Mouse (Mus musculus) ES-E14 (cell line): ENCODE results near the gene Rbfox1. TPM values are rescaled to one million over a fixed set of nuclear protein-coding genes. Genes with fewer than 3 reads are reported as not detected.

Experiments
- DNase-seq: peaks from one replicate; pipeline ENCODE4 v3.0.0-alpha.2; 2013; ENCODE audit warnings: low read depth, low spot score
- H3K27ac ChIP-seq: 2 replicates; pipeline ENCODE4 v1.5.1; 2012; ENCODE audit warnings: low read depth, mild to moderate bottlenecking, low read length, moderate library complexity, mixed read lengths; ENCODE audit not compliant: poor library complexity, insufficient read depth, severe bottlenecking
- H3K36me3 ChIP-seq: 2 replicates; pipeline ENCODE4 v1.6.1; 2012; ENCODE audit warnings: mild to moderate bottlenecking, low read length, moderate library complexity, mixed read lengths; ENCODE audit not compliant: control insufficient read depth, poor library complexity, insufficient read depth, severe bottlenecking
- H3K4me1 ChIP-seq, 2 experiments: fragments of 150-350 bp in 1 of 2; sonication (generic) in 1 of 2; 2 replicates each; pipeline ENCODE4 v1.6.1; 2012; ENCODE audit warnings: low read length in 2 of 2, mild to moderate bottlenecking in 1 of 2, mixed read lengths in 1 of 2; ENCODE audit not compliant: control insufficient read depth in 2 of 2, insufficient read depth in 2 of 2, poor library complexity in 1 of 2
- H3K4me3 ChIP-seq, 2 experiments: fragments of 150-350 bp in 1 of 2; sonication (generic) in 1 of 2; 2 replicates each; pipeline ENCODE4 v1.5.1; 2012; ENCODE audit warnings: low read length in 2 of 2, low read depth in 1 of 2, mild to moderate bottlenecking in 1 of 2, mixed read lengths in 1 of 2; ENCODE audit not compliant: insufficient read depth in 1 of 2, poor library complexity in 1 of 2, severe bottlenecking in 1 of 2
- H3K9ac ChIP-seq: 2 replicates; pipeline ENCODE4 v1.6.1; 2012; ENCODE audit warnings: low read depth, mild to moderate bottlenecking, low read length, mixed read lengths; ENCODE audit not compliant: poor library complexity, insufficient read depth, severe bottlenecking
- H3K9me3 ChIP-seq: fragments of 150-350 bp; sonication (generic); 2 replicates; pipeline ENCODE4 v1.6.1; 2012; ENCODE audit warnings: low read depth, mild to moderate bottlenecking, low read length; ENCODE audit not compliant: control insufficient read depth, insufficient read depth
- CHD2 ChIP-seq: IDR thresholded peaks from 2 replicates; pipeline ENCODE4 v1.6.1; 2014; ENCODE audit warnings: mild to moderate bottlenecking, low read depth, low read length, inconsistent platforms
- HCFC1 ChIP-seq: IDR thresholded peaks from 2 replicates; pipeline ENCODE4 v1.6.1; 2012; ENCODE audit warnings: low read length, inconsistent platforms, borderline replicate concordance; ENCODE audit not compliant: insufficient read depth
- MAFK ChIP-seq: IDR thresholded peaks from 2 replicates; pipeline ENCODE4 v1.6.1; 2014; ENCODE audit warnings: mild to moderate bottlenecking, low read depth, low read length, inconsistent platforms; ENCODE audit not compliant: insufficient read depth
- ZC3H11A ChIP-seq: IDR thresholded peaks from 2 replicates; pipeline ENCODE4 v1.6.1; 2012; ENCODE audit warnings: low read depth, mild to moderate bottlenecking, inconsistent platforms, low read length, borderline replicate concordance
- ZNF384 ChIP-seq: IDR thresholded peaks from 2 replicates; pipeline ENCODE4 v1.6.1; 2012; ENCODE audit warnings: low read depth, low read length, inconsistent platforms
- in situ Hi-C, 2 experiments: fragments of 600-800 bp; cut with MboI; formaldehyde crosslinking; loops; one replicate each; pipeline ENCODE4 v1.15.1; 2025; ENCODE audit warnings: low sequenced_read_pairs in 2 of 2, inconsistent platforms in 1 of 2; ENCODE audit not compliant: unreplicated experiment in 2 of 2
- total RNA-seq: library from RNA; depleted of rRNA; stranded (reverse); fragments of 300-350 nt; gene quantifications from 2 replicates; pipeline ENCODE4 v1.2.3, GENCODE M21; 2012

The Rbfox1 gene
- total RNA-seq, 1 experiment, result 0.18 TPM

- in situ Hi-C loops, result no loop called here
These were observed 1312.8 kb downstream of the Rbfox1 start for GRCm38 (mm10) chr16:7197953-7198352.

GRCm38 (mm10) chr16:7200239-7200638, 1315.1 kb downstream of the Rbfox1 start:
- Histone ChIP-seq H3K4me3 (no peak overlapping the region), H3K9ac (no peak overlapping the region), H3K9me3 (no peaks in the 10 kb centered on the region), H3K27ac (no peak overlapping the region), H3K36me3 (no peaks in the 10 kb centered on the region), H3K4me1 (no peaks in the 10 kb centered on the region)
- in situ Hi-C loops, result no loop called here
- no peak for DNase-seq
- no peak for TF ChIP-seq CHD2
- TF ChIP-seq ZC3H11A, result no peak
- no peak for TF ChIP-seq MAFK
- no peak for TF ChIP-seq HCFC1

More at GRCm38 (mm10) chr16:7197953-7198352, 1312.8 kb downstream of the Rbfox1 start:
- DNase-seq, result no peak
- Histone ChIP-seq H3K4me3 (no peak overlapping the region), H3K27ac (no peak overlapping the region), H3K9ac (no peak overlapping the region), H3K36me3 (no peaks in the 10 kb centered on the region), H3K4me1 (no peaks in the 10 kb centered on the region), H3K9me3 (no peaks in the 10 kb centered on the region)
- TF ChIP-seq ZC3H11A (no peak), MAFK (no peak), ZNF384 (no peak), HCFC1 (no peak), CHD2 (no peak)

- TF ChIP-seq ZC3H11A (no peak), ZNF384 (no peak), CHD2 (no peak), MAFK (no peak), HCFC1 (no peak)
- Histone ChIP-seq H3K9ac (no peak overlapping the region), H3K27ac (no peak overlapping the region), H3K4me1 (no peaks in the 10 kb centered on the region), H3K36me3 (no peaks in the 10 kb centered on the region), H3K9me3 (no peaks in the 10 kb centered on the region), H3K4me3 (no peak overlapping the region)
- no peak for DNase-seq
- in situ Hi-C loops, result no loop called here
These were observed 1316.7 kb downstream of the Rbfox1 start for GRCm38 (mm10) chr16:7201816-7202215.

- H3K27ac ChIP-seq, result no peak overlapping the region
- no peaks in the 10 kb centered on the region for H3K4me1 ChIP-seq
- no peaks in the 10 kb centered on the region for H3K36me3 ChIP-seq
- DNase-seq, result no peak
- in situ Hi-C loops, result no loop called here
- H3K9me3 ChIP-seq, result no peaks in the 10 kb centered on the region
- H3K4me3 ChIP-seq, result no peak overlapping the region
- no peak overlapping the region for H3K9ac ChIP-seq
- no peak for TF ChIP-seq ZNF384
- no peak for TF ChIP-seq CHD2
- TF ChIP-seq MAFK, result no peak
- TF ChIP-seq HCFC1, result no peak
- no peak for TF ChIP-seq ZC3H11A
These were observed 1321.2 kb downstream of the Rbfox1 start for GRCm38 (mm10) chr16:7206116-7206900.

- no peak for DNase-seq
- TF ChIP-seq HCFC1 (no peak), ZC3H11A (no peak), ZNF384 (no peak), MAFK (no peak), CHD2 (no peak)
- no peaks in the 10 kb centered on the region for H3K9me3 ChIP-seq
- no peak overlapping the region for H3K9ac ChIP-seq
- H3K4me1 ChIP-seq, result no peaks in the 10 kb centered on the region
- no peaks in the 10 kb centered on the region for H3K36me3 ChIP-seq
- in situ Hi-C loops, result no loop called here
- H3K4me3 ChIP-seq, result no peak overlapping the region
- no peak overlapping the region for H3K27ac ChIP-seq
These were observed 1322.4 kb downstream of the Rbfox1 start for GRCm38 (mm10) chr16:7207599-7207998.
